Mouse (Mus musculus) CH12.LX (cell line): Measurements from ENCODE around the gene 4930544D05Rik. TPM values are rescaled to one million over a fixed set of nuclear protein-coding genes. Genes with fewer than 3 reads are reported as not detected.

Experiments used
- DNase-seq: peaks from one replicate; pipeline ENCODE4 v3.0.0-alpha.2; 2013; ENCODE audit errors: extremely low read depth
- H3K27ac ChIP-seq: 2 replicates; pipeline ENCODE4 v1.5.1; 2012; ENCODE audit warnings: low read depth, mild to moderate bottlenecking, control low read depth, moderate library complexity; ENCODE audit not compliant: insufficient read depth
- H3K27me3 ChIP-seq: replicated peaks from 2 replicates; pipeline ENCODE3; 2012; ENCODE audit warnings: inconsistent platforms
- H3K36me3 ChIP-seq, 2 experiments: replicated peaks in 1 of 2; 2 replicates each; pipeline versions ENCODE3 to v1.6.1; 2012; ENCODE audit warnings: inconsistent platforms in 1 of 2, low read length in 1 of 2, mild to moderate bottlenecking in 1 of 2, mixed read lengths in 1 of 2, moderate library complexity in 1 of 2; ENCODE audit not compliant: control insufficient read depth in 1 of 2, insufficient read depth in 1 of 2
- H3K4me1 ChIP-seq, 2 experiments: 2 replicates each; pipeline ENCODE4 v1.6.1; 2012; ENCODE audit warnings: inconsistent platforms in 1 of 2, moderate library complexity in 1 of 2; ENCODE audit not compliant: insufficient read depth in 2 of 2, control insufficient read depth in 1 of 2
- H3K4me2 ChIP-seq: 2 replicates; pipeline ENCODE4 v1.6.1; 2012; ENCODE audit warnings: low read depth, mild to moderate bottlenecking, control low read depth; ENCODE audit not compliant: poor library complexity, insufficient read depth, severe bottlenecking
- H3K4me3 ChIP-seq, 3 experiments: fragments of 150-350 bp in 1 of 3; sonication (generic) in 1 of 3; replicated peaks in 1 of 3; 2 replicates each; pipeline versions ENCODE3 to v1.5.1; 2011 to 2012; ENCODE audit warnings: low read depth in 2 of 3, low read length in 2 of 3, mild to moderate bottlenecking in 2 of 3, moderate library complexity in 2 of 3, control low read depth in 1 of 3, improper control_type of control experiment in 1 of 3, inconsistent platforms in 1 of 3, mixed read lengths in 1 of 3; ENCODE audit not compliant: poor library complexity in 1 of 3
- H3K79me2 ChIP-seq: replicated peaks from 2 replicates; pipeline ENCODE4 v1.6.1; 2012; ENCODE audit warnings: mild to moderate bottlenecking, moderate library complexity; ENCODE audit not compliant: control insufficient read depth, poor library complexity, insufficient read depth, severe bottlenecking; ENCODE audit errors: extremely low read depth
- H3K9ac ChIP-seq: 2 replicates; pipeline ENCODE4 v1.6.1; 2012; ENCODE audit warnings: low read depth, mild to moderate bottlenecking, control low read depth, moderate library complexity; ENCODE audit not compliant: insufficient read depth
- H3K9me3 ChIP-seq: replicated peaks from 2 replicates; pipeline ENCODE3; 2012; ENCODE audit warnings: low read length, inconsistent platforms, mixed read lengths
- BHLHE40 ChIP-seq: IDR thresholded peaks from 2 replicates; pipeline ENCODE4 v1.6.1; 2011; ENCODE audit warnings: mild to moderate bottlenecking, low read depth, low read length, improper control_type of control experiment
- CHD1 ChIP-seq: IDR thresholded peaks from 2 replicates; pipeline ENCODE4 v1.6.1; 2012; ENCODE audit warnings: low read depth, low read length, improper control_type of control experiment, inconsistent platforms
- CHD2 ChIP-seq: IDR thresholded peaks from 2 replicates; pipeline ENCODE4 v1.6.1; 2011; ENCODE audit warnings: low read length, improper control_type of control experiment
- ELF1 ChIP-seq: IDR thresholded peaks from 2 replicates; pipeline ENCODE4 v1.6.1; 2014; ENCODE audit warnings: low read depth, mild to moderate bottlenecking, inconsistent platforms, low read length, improper control_type of control experiment
- EP300 ChIP-seq: IDR thresholded peaks from 2 replicates; pipeline ENCODE4 v1.6.1; 2011; ENCODE audit warnings: low read length, improper control_type of control experiment
- ETS1 ChIP-seq: conservative IDR thresholded peaks from 2 replicates; pipeline ENCODE4 v1.6.1; 2012; ENCODE audit warnings: low read depth, mild to moderate bottlenecking, inconsistent platforms, low read length, improper control_type of control experiment, moderate library complexity
- GABPA ChIP-seq: IDR thresholded peaks from 2 replicates; pipeline ENCODE4 v1.6.1; 2012; ENCODE audit warnings: low read depth, low read length, improper control_type of control experiment, inconsistent platforms; ENCODE audit not compliant: insufficient replicate concordance
- HCFC1 ChIP-seq: IDR thresholded peaks from 2 replicates; pipeline ENCODE4 v1.6.1; 2012; ENCODE audit warnings: low read depth, mild to moderate bottlenecking, inconsistent platforms, low read length, improper control_type of control experiment
- IRF4 ChIP-seq: IDR thresholded peaks from 2 replicates; pipeline ENCODE4 v1.6.1; 2014; ENCODE audit warnings: low read depth, mild to moderate bottlenecking, inconsistent platforms, low read length, improper control_type of control experiment
- KAT2A ChIP-seq: IDR thresholded peaks from 2 replicates; pipeline ENCODE4 v1.6.1; 2012; ENCODE audit warnings: low read length, improper control_type of control experiment, inconsistent platforms; ENCODE audit not compliant: insufficient replicate concordance
- MAFK ChIP-seq: IDR thresholded peaks from 2 replicates; pipeline ENCODE4 v1.6.1; 2011; ENCODE audit warnings: low read length, improper control_type of control experiment; ENCODE audit not compliant: insufficient replicate concordance
- MAZ ChIP-seq: IDR thresholded peaks from 2 replicates; pipeline ENCODE4 v1.6.1; 2012; ENCODE audit warnings: low read depth, mild to moderate bottlenecking, inconsistent platforms, low read length, improper control_type of control experiment, moderate library complexity
- MXI1 ChIP-seq: IDR thresholded peaks from 2 replicates; pipeline ENCODE4 v1.6.1; 2011; ENCODE audit warnings: mild to moderate bottlenecking, low read depth, low read length, improper control_type of control experiment
- MYC ChIP-seq: IDR thresholded peaks from 2 replicates; pipeline ENCODE4 v1.6.1; 2011; ENCODE audit warnings: low read depth, mild to moderate bottlenecking, improper control_type of control experiment, low read length
- NRF1 ChIP-seq: IDR thresholded peaks from 2 replicates; pipeline ENCODE4 v1.6.1; 2014; ENCODE audit warnings: low read depth, mild to moderate bottlenecking, inconsistent platforms, low read length, improper control_type of control experiment, moderate library complexity
- PAX5 ChIP-seq: IDR thresholded peaks from 2 replicates; pipeline ENCODE4 v1.6.1; 2012; ENCODE audit warnings: low read length, inconsistent platforms, mixed read lengths
- POLR2A ChIP-seq: IDR thresholded peaks from 2 replicates; pipeline ENCODE4 v1.6.1; 2011; ENCODE audit warnings: low read depth, mild to moderate bottlenecking, improper control_type of control experiment, low read length
- POLR2AphosphoS2 ChIP-seq: IDR thresholded peaks from 2 replicates; pipeline ENCODE4 v1.6.1; 2011; ENCODE audit warnings: low read depth, low read length, improper control_type of control experiment
- RCOR1 ChIP-seq: conservative IDR thresholded peaks from 2 replicates; pipeline ENCODE4 v1.6.1; 2012; ENCODE audit warnings: low read depth, mild to moderate bottlenecking, inconsistent platforms, low read length, improper control_type of control experiment
- SIN3A ChIP-seq: IDR thresholded peaks from 2 replicates; pipeline ENCODE4 v1.6.1; 2012; ENCODE audit warnings: low read length, improper control_type of control experiment, inconsistent platforms
- TBP ChIP-seq: conservative IDR thresholded peaks from 2 replicates; pipeline ENCODE4 v1.6.1; 2011; ENCODE audit warnings: low read depth, low read length, improper control_type of control experiment
- TCF12 ChIP-seq: IDR thresholded peaks from 2 replicates; pipeline ENCODE4 v1.6.1; 2014; ENCODE audit warnings: low read depth, mild to moderate bottlenecking, inconsistent platforms, low read length, improper control_type of control experiment
- USF1 ChIP-seq: IDR thresholded peaks from 2 replicates; pipeline ENCODE4 v1.6.1; 2014; ENCODE audit warnings: low read depth, mild to moderate bottlenecking, inconsistent platforms, low read length, improper control_type of control experiment
- USF2 ChIP-seq: conservative IDR thresholded peaks from 2 replicates; pipeline ENCODE4 v1.6.1; 2011; ENCODE audit warnings: low read depth, low read length, improper control_type of control experiment
- ZC3H11A ChIP-seq: IDR thresholded peaks from 2 replicates; pipeline ENCODE4 v1.6.1; 2012; ENCODE audit warnings: low read depth, mild to moderate bottlenecking, inconsistent platforms, low read length, improper control_type of control experiment
- ZKSCAN1 ChIP-seq: IDR thresholded peaks from 2 replicates; pipeline ENCODE4 v1.6.1; 2012; ENCODE audit warnings: low read depth, inconsistent platforms, low read length, improper control_type of control experiment, borderline replicate concordance
- ZMIZ1 ChIP-seq: IDR thresholded peaks from 2 replicates; pipeline ENCODE4 v1.6.1; 2012; ENCODE audit warnings: low read depth, mild to moderate bottlenecking, inconsistent platforms, low read length, improper control_type of control experiment
- ZNF384 ChIP-seq: IDR thresholded peaks from 2 replicates; pipeline ENCODE4 v1.6.1; 2012; ENCODE audit warnings: low read depth, low read length, improper control_type of control experiment, inconsistent platforms
- dilution Hi-C: fragments of 300-500 bp; cut with MboI; formaldehyde crosslinking; loops from 2 replicates; pipeline ENCODE4 v1.14.3; 2020; ENCODE audit warnings: low sequenced_read_pairs; ENCODE audit not compliant: extremely low pct_unique_long_range_greater_than_20kb, extremely low pct_ligation_motif_present
- in situ Hi-C: fragments of 300-500 bp; cut with MboI; formaldehyde crosslinking; loops from 3 replicates; pipeline ENCODE4 v1.14.3; 2019; ENCODE audit warnings: low sequenced_read_pairs, low pct_ligation_motif_present, low pct_unique_long_range_greater_than_20kb, mixed read lengths
- polyA plus RNA-seq: library from polyadenylated mRNA; unstranded; fragments of >175 nt; gene quantifications from 2 replicates; pipeline ENCODE4 v1.2.1, GENCODE M21; 2012; ENCODE audit warnings: low read depth; ENCODE audit not compliant: insufficient read length
- total RNA-seq, 2 experiments: library from RNA; depleted of rRNA; stranded (reverse); fragments of 300-350 nt in 1 of 2; fragments of >200 nt in 1 of 2; gene quantifications; 2 replicates each; pipeline ENCODE4 v1.2.3; 2012 to 2014

The 4930544D05Rik gene
- total and polyA plus RNA-seq, 3 experiments, result 0.17 TPM; not detected in 2

DNA sequence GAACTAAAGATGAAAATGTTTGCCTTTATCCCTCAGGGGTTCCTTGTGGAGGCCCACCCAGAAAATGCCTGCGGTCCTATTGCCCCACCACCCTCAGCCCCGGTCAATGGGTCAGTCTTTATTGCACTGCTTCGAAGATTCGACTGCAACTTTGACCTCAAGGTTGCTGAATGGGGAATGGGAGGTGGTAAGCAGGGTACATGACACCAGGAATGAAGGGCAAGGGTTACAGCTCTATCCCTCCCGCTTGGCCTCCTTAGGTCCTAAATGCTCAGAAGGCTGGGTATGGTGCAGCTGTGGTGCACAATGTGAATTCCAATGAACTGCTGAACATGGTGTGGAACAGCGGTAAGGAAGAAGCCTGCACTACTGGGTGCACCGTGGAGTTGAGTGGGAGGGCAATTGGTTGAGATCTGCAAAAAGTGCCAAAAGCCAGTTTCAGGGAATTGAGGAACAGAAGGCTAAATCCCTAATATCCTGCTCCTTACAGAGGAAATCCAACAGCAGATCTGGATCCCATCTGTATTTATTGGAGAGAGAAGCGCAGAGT, 33.6 kb downstream of the 4930544D05Rik start:
- Histone ChIP-seq H3K27ac (peak overlapping the region; percentile 3; the same call in 1 of the 2 replicates), H3K4me2 (peak overlapping the region; percentile 95), H3K4me3 (no peak overlapping the region), H3K27me3 (no peaks in the 10 kb centered on the region), H3K79me2 (peaks cover 75% of the 10 kb centered on the region), H3K36me3 (peaks cover 48 to 66% of the 10 kb centered on the region in 2 experiments), H3K4me1 (peaks cover 25 to 56% of the 10 kb centered on the region in 2 experiments), H3K9ac (no peak overlapping the region; the same call in 1 of the 2 replicates), H3K9me3 (no peaks in the 10 kb centered on the region)
- dilution Hi-C loops (no loop called here), in situ Hi-C loops (no loop called here)
- no peak for TF ChIP-seq GABPA
- peak; percentile 47; the same call in 1 of the 2 replicates for TF ChIP-seq POLR2A
- no peak for TF ChIP-seq HCFC1
- peak; percentile 17 for TF ChIP-seq POLR2AphosphoS2
- no peak for TF ChIP-seq ZC3H11A
- no peak for TF ChIP-seq ZMIZ1
- no peak for TF ChIP-seq MXI1
- TF ChIP-seq PAX5, result no peak
- no peak for TF ChIP-seq ZKSCAN1
- TF ChIP-seq IRF4, result no peak
- no peak for TF ChIP-seq NRF1
- TF ChIP-seq RCOR1, result no peak
- TF ChIP-seq MAFK, result no peak
- no peak for TF ChIP-seq KAT2A
- no peak for TF ChIP-seq MYC
- no peak for TF ChIP-seq TCF12
- DNase-seq, result peak; percentile 15

DNA sequence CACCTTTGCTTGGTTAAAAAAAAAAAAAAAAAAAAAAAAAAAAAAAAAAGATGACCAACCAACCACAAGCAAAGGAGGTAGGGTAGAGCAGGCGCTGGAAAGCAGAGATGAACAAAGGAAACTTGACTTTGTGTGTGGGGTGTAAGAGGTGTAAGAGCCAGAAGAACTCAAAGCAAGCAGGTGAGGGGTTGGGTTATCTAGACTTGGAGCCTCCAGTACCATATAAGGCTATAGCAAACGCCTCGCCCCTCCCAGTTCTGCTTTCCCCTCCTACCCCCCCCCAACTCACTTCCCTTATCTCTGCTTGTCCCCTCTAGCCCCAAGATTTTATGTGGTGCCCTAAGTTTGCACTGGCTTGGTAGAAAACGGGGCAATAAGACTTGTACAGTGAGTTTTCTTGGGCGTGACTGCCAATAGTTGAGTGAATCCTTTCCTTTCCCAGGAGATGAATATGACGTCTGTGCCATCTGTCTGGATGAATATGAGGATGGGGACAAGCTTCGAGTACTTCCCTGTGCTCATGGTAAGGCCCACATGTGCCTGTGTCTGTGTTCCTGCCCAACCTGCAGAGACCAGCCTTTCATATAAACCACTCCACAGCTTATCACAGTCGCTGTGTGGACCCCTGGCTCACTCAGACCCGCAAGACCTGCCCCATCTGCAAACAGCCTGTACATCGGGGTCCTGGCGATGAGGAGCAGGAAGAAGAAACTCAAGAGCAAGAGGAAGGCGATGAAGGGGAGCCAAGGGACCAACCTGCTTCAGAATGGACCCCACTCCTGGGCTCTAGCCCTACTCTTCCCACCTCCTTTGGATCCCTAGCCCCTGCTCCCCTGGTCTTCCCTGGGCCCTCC, 34.9 kb downstream of the 4930544D05Rik start:
- H3K4me2 ChIP-seq, result peak overlapping the region; percentile 50
- H3K9me3 ChIP-seq, result no peaks in the 10 kb centered on the region
- DNase-seq, result peak; percentile 82
- no peaks in the 10 kb centered on the region for H3K27me3 ChIP-seq
- peaks cover 22 to 49% of the 10 kb centered on the region in 2 experiments for H3K4me1 ChIP-seq
- peaks cover 76% of the 10 kb centered on the region for H3K79me2 ChIP-seq
- H3K4me3 ChIP-seq, result peak overlapping the region in 1 of 3 experiments; percentile 7
- H3K27ac ChIP-seq, result peak overlapping the region; percentile 55
- dilution Hi-C loops, result no loop called here
- in situ Hi-C loops, result no loop called here
- H3K9ac ChIP-seq, result peak overlapping the region; percentile 9; the same call in 1 of the 2 replicates
- H3K36me3 ChIP-seq, result peaks cover 38 to 53% of the 10 kb centered on the region in 2 experiments
- TF ChIP-seq ZNF384 (peak; percentile 94), MAFK (no peak), SIN3A (peak; percentile 35; the same call in 1 of the 2 replicates), ETS1 (no peak), POLR2AphosphoS2 (peak; percentile 71), TCF12 (0 out of 2 replicates have a peak, but pooled peaks have one; percentile 20), EP300 (0 out of 2 replicates have a peak, but pooled peaks have one; percentile 24), USF2 (no peak), PAX5 (no peak), ZC3H11A (no peak), MXI1 (0 out of 2 replicates have a peak, but pooled peaks have one; percentile 4), TBP (no peak), POLR2A (peak; percentile 61), CHD1 (no peak), BHLHE40 (no peak), ELF1 (no peak), MAZ (peak; percentile 88), USF1 (no peak), CHD2 (peak; percentile 12), RCOR1 (0 out of 2 replicates have a peak, but pooled peaks have one; percentile 13), NRF1 (no peak)
